Mouse (Mus musculus): ENCODE measurements around the gene Plscr3. TPM values are rescaled to one million over a fixed set of nuclear protein-coding genes. Genes with fewer than 3 reads are reported as not detected.

Gene Plscr3
- polyA plus RNA-seq (2012; rRNA removed; ENCODE audit: low replicate concordance) = 39.3 and 58.9 TPM in 2 replicates

DNA sequence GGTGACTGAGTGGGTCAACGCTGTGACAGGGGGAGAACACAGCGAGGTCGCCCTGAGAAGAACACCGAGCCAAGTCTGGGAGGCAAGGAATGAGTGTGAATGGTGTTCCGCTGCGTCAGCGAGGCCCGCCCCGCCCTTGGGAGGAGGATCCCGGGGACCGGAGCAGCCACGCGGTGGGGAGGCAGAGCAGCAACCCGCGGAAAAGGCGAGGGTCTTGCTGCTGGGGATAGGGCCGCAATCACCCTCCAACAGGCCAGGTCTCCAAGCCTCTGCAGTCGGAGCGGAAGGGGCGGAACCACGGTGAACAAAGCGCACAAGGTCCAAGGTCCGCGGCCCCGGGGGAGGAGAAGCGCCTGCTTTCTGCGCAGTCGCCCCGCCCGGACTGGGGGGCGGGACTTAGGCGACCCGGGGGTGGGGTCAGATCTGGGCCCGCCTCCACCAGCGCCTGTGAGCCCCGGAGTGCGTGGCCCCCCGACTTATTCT is at the start of gene Plscr3:
Plscr3 (plus strand) TSS at position 179 of the 483 bp plus-strand sequence.

DNA sequence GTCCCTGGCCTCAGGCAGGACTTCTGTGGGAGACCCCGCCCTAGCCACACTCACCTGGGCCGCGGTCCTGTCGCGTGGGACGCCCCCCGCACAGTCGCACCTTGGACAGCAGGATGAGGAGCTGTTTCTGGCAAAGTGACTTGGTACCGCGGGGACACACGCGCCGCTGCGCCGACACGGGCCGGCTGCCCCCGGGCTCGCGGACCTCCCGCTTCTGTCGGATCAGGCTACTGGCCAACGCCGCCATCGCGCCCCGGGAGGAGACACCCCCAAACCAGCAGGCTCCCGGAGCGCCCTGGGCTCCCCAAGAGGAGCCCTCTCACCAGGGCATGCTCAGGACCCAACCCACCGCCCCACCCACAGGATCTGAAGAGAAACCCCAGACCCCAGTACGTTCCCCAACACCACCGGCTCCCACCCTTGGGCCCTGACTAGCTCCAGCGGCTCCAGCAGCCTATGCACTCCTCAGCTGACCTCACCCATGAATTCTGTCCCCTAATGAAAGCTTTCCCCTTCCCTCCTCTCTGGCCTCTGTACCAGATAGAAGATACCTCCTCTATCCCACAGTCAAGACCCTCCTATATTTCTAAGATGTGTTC is 44.7 kb upstream of the Plscr3 start, which contains the start of gene Fgf11:
Fgf11 (minus strand) TSS at position 479 of the 599 bp plus-strand sequence.

DNA sequence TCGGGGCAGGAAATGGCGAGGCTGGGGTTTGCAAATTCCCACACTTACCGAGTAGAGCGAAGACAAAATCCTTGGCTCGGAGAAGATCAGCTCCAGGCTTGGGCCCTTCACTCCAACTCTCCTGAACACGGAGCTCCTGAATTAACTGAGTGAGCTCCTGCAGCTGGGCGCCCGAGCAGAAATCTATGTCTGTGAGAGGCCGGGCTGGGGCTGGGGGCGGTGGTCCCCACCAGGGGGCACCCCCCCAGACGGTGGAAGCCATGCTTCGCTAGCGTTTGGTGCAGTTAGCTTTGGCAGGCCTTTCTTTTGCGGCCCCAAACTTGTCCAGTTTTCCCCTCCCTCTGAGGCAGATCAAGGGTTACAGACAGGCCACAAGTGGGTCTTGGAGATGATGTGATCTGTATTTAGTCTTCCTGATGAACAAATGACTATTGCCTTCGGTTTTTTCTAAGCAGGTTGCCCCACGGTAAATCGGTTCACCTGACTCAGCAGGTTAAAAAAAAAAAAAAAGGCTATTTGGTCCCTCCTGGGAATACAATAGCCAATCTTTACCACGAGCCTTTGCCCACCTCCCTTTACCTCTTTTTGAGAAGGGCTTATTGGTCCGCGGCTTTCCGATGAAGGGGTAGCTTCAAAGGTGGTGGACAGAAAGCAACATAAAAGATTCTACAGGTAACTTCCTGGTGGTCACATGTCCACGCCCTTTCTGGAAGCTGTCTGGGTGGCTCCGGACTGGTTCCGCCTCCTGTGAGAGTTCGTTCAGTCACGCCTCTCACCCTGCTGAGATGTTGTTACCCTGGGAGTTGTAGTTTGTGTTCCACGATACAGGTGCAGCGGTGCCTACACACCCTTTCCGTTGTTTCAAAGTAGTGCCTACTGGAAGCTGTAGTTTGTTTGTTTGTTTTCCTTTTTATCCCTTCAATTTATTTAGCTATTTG is 40.9 kb upstream of the Plscr3 start, which contains the start of gene Tmem102:
Tmem102 (minus strand) TSS at position 653 of the 938 bp plus-strand sequence.

DNA sequence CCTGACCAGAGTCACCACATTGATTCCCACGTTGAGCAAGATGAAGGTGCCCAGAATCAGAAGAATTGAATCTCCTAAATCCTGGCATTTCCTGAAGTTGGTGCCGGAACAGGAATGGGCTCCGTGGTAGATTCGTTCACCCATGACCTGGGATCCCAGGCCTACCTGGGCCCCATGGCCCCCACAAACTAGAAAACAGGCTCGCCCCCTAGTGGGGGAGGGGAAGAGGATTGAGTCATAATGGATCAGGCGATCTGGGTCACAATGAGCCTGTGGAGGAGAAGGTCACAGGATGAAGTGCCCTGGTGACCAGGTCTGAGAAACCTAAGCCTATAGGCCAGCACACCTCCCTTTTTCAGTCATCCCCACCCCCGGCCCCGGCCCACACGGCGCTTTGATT is 31.0 kb upstream of the Plscr3 start, which contains the start of gene Gm39566:
Gm39566 (minus strand) TSS at position 144 of the 400 bp plus-strand sequence.

DNA sequence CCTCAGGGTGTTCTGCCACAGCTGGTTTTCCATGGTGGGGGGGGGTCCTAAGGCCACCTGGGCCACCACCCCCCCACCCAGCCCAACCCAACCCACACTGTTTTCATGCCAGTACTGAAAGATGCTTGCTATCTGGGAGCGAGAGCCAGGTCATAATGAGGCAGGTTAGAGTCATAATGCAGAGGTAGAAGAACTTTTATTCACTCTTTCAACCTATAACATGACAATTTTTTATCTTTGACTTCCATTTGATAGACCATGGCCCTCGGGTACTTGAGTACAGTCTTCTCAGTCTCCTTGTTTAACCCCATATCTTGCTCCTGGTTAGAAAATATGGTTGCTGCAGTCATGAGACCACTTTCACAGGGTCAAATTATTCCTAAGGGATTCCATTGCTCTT is 27.8 kb upstream of the Plscr3 start, which contains the start of gene Spem2:
Spem2 (minus strand) TSS at position 101 of the 400 bp plus-strand sequence.

DNA sequence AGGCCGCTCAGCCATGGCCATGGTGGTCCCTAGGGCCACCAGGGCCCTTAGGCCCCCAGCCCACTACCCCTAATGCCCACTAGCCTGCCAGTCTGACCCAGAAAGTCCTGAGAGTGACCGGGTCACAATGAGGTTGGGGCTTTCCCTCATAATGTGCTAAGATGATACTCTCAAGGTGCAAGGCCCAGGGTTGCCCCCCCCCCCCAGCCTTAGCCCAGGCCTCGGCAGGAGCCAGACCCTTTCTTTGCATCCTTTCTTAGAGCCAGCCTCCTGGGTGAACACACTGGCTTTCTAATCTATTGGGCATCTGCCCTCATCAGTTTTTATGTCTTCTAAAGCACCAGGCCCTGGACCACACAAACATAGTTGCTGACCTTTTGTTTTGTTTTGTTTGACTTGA is 24.1 kb upstream of the Plscr3 start, which contains the start of gene Spem1:
Spem1 (minus strand) TSS at position 101 of the 400 bp plus-strand sequence.

DNA sequence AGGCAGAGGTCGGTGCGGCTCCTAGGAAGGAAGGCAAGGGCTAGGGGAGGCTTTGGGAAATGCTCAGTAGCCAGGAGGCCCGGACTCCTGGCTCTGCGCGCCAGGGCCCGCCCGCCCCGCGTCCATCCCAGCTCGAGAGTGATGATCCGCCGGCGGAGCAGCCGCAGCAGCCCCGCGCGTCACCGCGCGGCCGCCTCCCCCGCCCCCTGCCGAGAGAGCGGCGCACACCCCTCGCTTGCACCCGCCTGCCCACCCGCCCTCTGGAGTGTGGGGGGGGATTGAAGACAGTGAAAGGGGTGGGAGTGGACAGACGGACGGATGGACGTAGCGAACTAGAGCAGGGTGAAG is 8.6 kb upstream of the Plscr3 start, which contains the start of gene Nlgn2:
Nlgn2 (minus strand) TSS at position 181 of the 348 bp plus-strand sequence.

DNA sequence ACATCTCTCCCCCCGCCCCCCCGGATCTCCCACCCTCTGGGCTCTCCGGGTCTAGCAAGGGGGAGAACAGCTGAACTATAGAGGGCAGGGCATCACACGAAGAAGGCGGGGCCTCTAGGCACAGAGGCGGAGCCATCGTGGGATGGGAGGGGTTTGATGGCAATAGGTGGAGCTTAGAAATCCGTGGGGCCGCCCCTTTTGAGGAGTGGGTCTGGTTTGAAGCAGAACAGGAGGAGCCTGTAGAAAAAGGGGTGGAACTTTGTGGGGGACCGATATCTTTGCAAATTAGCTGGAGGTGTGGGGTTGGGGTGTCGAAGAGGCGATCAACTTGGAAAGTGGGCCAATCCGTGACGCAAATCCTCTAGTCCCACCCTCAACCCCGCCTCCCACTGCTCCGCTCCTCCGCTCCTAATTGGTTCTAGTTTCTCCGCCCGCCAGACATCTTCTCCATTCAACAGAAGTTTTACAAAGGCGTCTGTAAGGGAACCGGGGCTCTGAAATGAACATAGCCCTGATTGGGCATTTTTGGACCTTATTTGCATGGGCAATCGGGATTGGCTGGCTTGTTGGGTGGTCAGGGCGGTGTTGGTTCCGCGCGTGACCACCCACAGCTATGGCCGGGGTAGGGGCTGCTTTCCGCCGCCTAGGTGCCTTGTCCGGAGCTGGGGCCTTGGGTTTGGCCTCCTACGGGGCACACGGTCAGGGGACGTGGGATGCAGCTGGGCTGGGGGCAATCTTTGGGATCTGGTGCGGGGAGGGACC is 8.0 kb upstream of the Plscr3 start, which contains the start of gene Tmem256:
Tmem256 (plus strand) TSS at position 563 of the 762 bp plus-strand sequence.

DNA sequence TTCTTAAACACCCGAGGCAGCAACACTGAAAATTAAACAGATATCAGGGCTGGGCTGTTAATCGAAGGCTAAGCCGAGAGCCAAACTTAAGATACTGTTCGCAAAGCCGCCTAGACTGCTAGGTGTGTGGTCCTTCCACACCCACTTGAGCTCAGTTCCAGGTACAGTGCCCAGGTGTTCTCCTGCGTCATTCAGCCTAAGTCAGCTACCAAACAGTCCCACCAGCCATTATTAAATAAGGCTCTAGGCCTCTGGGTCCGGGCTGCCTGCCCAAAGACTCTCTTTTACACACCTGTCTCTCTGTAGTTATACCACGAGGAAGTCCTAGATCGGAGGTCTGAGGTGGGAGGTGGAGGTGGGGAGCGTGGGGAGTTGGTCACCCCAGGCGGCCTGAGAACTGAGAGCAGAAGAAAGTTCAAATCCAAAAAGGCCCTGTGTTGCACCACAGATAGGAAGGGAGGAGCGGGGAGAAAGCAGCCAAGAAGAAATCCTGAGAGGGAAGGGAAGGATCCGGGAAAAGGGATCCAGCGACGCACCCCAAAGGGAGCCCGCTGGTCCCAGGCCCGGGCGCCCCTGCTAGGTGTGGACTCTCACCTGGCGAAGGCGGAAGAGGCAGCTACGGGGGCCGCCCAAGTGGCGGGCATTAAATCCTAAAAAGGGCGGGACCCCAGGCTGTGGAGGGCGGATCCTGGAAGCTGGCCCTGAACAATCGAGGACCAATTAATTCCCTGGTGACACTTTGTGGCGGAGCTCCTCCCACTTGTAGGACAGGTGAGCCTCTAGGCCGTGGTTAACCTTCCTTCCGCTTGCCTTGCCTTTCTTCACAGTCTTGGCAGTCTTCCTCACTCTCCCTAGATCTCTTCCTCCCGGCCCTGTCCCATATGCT is 12.2 kb downstream of the Plscr3 start, which contains the start of gene Tnk1:
Tnk1 (minus strand) TSS at position 618 of the 886 bp plus-strand sequence.

DNA sequence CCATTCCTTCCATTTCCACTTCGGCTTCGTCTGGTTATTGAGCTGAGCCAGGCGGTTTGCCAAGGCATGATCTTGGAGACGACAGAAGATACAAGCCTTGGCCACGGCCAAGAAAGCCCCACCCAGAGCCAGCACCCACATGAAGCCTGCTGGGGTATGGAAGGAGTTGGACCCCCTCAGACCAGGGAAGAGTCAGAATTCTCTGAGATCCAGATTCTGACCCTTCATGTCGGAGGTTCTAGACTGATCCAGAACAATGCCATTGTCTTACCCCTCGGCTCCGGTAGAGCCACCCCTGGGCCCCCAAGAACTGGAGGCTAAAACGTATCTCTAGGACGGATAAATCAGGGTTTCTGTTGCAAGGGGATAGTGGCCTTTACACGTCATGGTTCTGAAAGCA is 31.7 kb downstream of the Plscr3 start, which contains the start of gene Tmem95:
Tmem95 (minus strand) TSS at position 141 of the 400 bp plus-strand sequence.

DNA sequence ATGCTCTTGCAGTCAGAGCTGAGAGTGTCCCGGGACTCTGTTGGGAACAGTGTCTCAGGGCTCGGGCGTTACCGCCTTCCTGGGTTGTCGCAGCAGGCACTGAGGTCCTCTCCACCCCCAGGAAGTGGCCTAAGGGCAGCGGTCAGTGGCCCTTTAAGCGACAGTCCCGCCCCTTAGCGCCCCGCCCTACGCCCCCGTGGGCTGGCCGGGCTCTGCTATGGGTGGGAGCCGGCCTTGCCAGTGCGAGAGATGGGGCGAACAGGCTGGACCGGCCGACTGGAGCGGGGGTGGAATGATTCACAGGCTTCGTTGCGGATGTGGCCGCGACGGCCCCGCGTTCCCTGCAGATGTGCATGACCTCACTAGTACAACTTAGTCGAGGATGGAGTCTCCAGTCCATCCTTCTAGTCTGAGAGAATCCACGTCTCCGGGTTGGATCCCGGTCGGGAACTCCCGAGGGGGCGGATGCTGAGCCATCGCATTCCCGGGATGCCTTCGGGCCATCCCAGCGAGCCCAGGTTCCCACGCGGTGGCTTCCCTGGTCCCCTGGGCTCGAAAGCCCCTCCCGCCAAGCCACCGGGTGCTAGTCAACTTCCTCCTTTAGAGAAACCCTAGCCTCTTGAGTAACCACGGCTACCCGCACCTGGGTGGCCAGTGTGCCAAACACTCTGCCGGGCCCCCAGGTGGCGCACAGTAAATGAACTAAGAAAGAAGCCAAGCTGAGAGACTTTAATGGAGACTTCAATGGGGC is 34.9 kb downstream of the Plscr3 start, which contains the start of gene Kctd11:
Kctd11 (minus strand) TSS at position 554 of the 751 bp plus-strand sequence.

DNA sequence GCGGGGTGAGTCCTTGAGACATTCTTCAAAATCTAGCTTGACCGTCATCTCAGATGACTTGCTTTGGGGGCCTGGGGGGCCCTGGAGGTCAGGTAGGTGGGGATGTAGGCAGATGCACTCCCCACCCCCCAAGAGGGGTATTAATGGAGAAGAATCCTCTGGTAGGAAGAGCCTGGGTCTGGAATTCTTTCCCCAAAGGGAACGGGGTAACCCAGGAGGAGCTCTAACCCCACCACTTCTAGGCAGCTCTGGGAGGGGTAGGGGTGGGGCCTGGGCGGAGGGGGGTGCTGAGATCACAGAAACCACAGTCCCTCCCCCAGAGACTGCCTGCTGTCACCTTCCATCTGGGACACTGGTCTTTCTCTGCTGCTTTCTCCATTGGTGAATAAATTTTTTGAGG is 49.1 kb downstream of the Plscr3 start, which contains the start of gene Acap1:
Acap1 (minus strand) TSS at position 249 of the 400 bp plus-strand sequence.

DNA sequence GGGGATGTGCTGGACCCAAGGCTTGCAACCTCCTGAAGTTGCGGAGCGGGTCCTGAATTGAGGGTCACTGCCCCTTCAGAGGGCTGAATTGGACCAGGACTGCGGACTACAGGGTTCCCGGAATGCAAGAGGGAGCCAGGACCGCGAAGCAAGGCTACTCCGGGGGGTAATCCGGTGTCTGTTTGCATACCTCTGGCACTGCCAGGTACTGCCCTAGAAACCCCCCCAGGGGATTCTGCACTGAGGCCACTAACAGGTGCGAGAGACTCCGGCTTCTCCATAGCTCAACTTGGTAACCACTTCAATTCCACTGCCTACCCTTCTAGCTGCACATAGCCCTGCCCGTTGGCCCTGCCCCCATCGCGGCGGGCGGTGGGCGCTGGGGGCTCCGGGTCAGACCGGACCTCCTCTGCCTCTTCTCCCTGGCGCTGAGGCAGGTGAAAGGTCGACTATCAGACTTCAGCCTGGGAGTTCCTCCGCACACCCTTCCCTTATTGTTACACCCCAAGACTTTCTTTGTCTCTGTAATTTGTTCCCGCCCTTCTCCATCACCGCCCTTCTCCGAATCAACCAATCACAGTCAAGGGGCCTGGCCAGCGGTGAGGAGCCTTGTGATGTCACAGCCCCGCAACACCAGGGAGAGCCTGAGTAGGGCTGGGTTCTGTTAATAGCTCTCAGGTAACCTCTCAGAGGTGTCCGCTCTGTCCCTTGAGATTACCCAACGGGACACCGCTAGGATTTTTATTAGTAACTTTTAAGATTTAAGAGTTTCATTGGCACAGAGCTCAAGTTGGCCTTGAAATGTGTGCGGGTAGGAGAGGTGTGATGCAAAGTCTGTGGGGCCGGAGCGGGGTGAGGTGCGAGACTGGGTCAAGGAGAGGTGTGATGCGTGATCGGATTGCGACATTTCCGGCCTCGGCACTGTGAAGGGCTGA is 54.6 kb downstream of the Plscr3 start, which contains the start of the genes 2810408A11Rik and Neurl4:
2810408A11Rik (minus strand) TSS at position 517 of the 935 bp plus-strand sequence.
Neurl4 (plus strand) TSS at position 602 of the 935 bp plus-strand sequence.

Other genes starting within 250 kb of the Plscr3 start
- gene Atp1b2, start 240.4 kb upstream of the Plscr3 start, polyA plus RNA-seq (2012; rRNA removed; ENCODE audit: low replicate concordance) = 3.0 and 5.0 TPM in 2 replicates
- gene Shbg, start 228.5 kb upstream of the Plscr3 start, polyA plus RNA-seq (2012; rRNA removed; ENCODE audit: low replicate concordance) = not detected in 2 replicates
- 1.4 TPM in 2 replicates for gene Sat2, start 224.4 kb upstream of the Plscr3 start, polyA plus RNA-seq (2012; rRNA removed; ENCODE audit: low replicate concordance)
- gene Fxr2, start 213.4 kb upstream of the Plscr3 start, polyA plus RNA-seq (2012; rRNA removed; ENCODE audit: low replicate concordance) = 37.9 and 40.8 TPM in 2 replicates
- gene Sox15, start 191.1 kb upstream of the Plscr3 start, polyA plus RNA-seq (2012; rRNA removed; ENCODE audit: low replicate concordance) = 0.26 TPM in 1 of 2 replicates, not detected in the other
- gene Mpdu1, start 183.7 kb upstream of the Plscr3 start, polyA plus RNA-seq (2012; rRNA removed; ENCODE audit: low replicate concordance) = 184 and 214 TPM in 2 replicates
- 20.5 and 25.2 TPM in 2 replicates for gene Cd68, start 180.2 kb upstream of the Plscr3 start, polyA plus RNA-seq (2012; rRNA removed; ENCODE audit: low replicate concordance)
- gene Eif4a1, start 174.0 kb upstream of the Plscr3 start, polyA plus RNA-seq (2012; rRNA removed; ENCODE audit: low replicate concordance) = 71.8 and 97.2 TPM in 2 replicates
- 15.6 and 17.3 TPM in 2 replicates for gene Senp3, start 164.3 kb upstream of the Plscr3 start, polyA plus RNA-seq (2012; rRNA removed; ENCODE audit: low replicate concordance)
- gene Tnfsf13, start 160.6 kb upstream of the Plscr3 start, polyA plus RNA-seq (2012; rRNA removed; ENCODE audit: low replicate concordance) = 11.1 and 13.6 TPM in 2 replicates
- 17.8 and 19.2 TPM in 2 replicates for gene Tnfsf12, start 150.5 kb upstream of the Plscr3 start, polyA plus RNA-seq (2012; rRNA removed; ENCODE audit: low replicate concordance)
- gene Tnfsfm13, start 150.3 kb upstream of the Plscr3 start, polyA plus RNA-seq (2012; rRNA removed; ENCODE audit: low replicate concordance) = 3.7 and 4.7 TPM in 2 replicates
- gene Polr2a, start 87.7 kb upstream of the Plscr3 start, polyA plus RNA-seq (2012; rRNA removed; ENCODE audit: low replicate concordance) = 22.0 and 29.9 TPM in 2 replicates
- gene Slc35g3, start 84.4 kb upstream of the Plscr3 start, polyA plus RNA-seq (2012; rRNA removed; ENCODE audit: low replicate concordance) = 0.13 TPM in 1 of 2 replicates, not detected in the other
- gene Zbtb4, start 80.5 kb upstream of the Plscr3 start, polyA plus RNA-seq (2012; rRNA removed; ENCODE audit: low replicate concordance) = 7.0 and 19.2 TPM in 2 replicates
- 3.8 and 6.8 TPM in 2 replicates for gene Chrnb1, start 50.4 kb upstream of the Plscr3 start, polyA plus RNA-seq (2012; rRNA removed; ENCODE audit: low replicate concordance)
- 2.7 and 6.1 TPM in 2 replicates for gene Fgf11, start 44.5 kb upstream of the Plscr3 start, polyA plus RNA-seq (2012; rRNA removed; ENCODE audit: low replicate concordance)
- 44.7 and 80.5 TPM in 2 replicates for gene Tmem102, start 40.8 kb upstream of the Plscr3 start, polyA plus RNA-seq (2012; rRNA removed; ENCODE audit: low replicate concordance)
- gene Gm39566, start 31.1 kb upstream of the Plscr3 start, polyA plus RNA-seq (2012; rRNA removed; ENCODE audit: low replicate concordance) = not detected in 2 replicates
- gene Spem2, start 27.9 kb upstream of the Plscr3 start, polyA plus RNA-seq (2012; rRNA removed; ENCODE audit: low replicate concordance) = not detected in 2 replicates
- 0.09 and 0.13 TPM in 2 replicates for gene Spem1, start 24.2 kb upstream of the Plscr3 start, polyA plus RNA-seq (2012; rRNA removed; ENCODE audit: low replicate concordance)
- 6.9 and 15.5 TPM in 2 replicates for gene Nlgn2, start 8.6 kb upstream of the Plscr3 start, polyA plus RNA-seq (2012; rRNA removed; ENCODE audit: low replicate concordance)
- 102 and 130 TPM in 2 replicates for gene Tmem256, start 7.9 kb upstream of the Plscr3 start, polyA plus RNA-seq (2012; rRNA removed; ENCODE audit: low replicate concordance)
- gene Tnk1, start 12.4 kb downstream of the Plscr3 start, polyA plus RNA-seq (2012; rRNA removed; ENCODE audit: low replicate concordance) = 34.8 and 47.5 TPM in 2 replicates
- not detected in 2 replicates for gene Tmem95, start 31.6 kb downstream of the Plscr3 start, polyA plus RNA-seq (2012; rRNA removed; ENCODE audit: low replicate concordance)
- 2.0 and 2.3 TPM in 2 replicates for gene Kctd11, start 35.0 kb downstream of the Plscr3 start, polyA plus RNA-seq (2012; rRNA removed; ENCODE audit: low replicate concordance)
- gene Acap1, start 49.2 kb downstream of the Plscr3 start, polyA plus RNA-seq (2012; rRNA removed; ENCODE audit: low replicate concordance) = 7.4 and 13.8 TPM in 2 replicates
- gene 2810408A11Rik, start 54.6 kb downstream of the Plscr3 start, polyA plus RNA-seq (2012; rRNA removed; ENCODE audit: low replicate concordance) = 2.1 and 3.0 TPM in 2 replicates
- 20.1 and 23.0 TPM in 2 replicates for gene Neurl4, start 54.7 kb downstream of the Plscr3 start, polyA plus RNA-seq (2012; rRNA removed; ENCODE audit: low replicate concordance)
- gene Gps2, start 67.5 kb downstream of the Plscr3 start, polyA plus RNA-seq (2012; rRNA removed; ENCODE audit: low replicate concordance) = 106 and 110 TPM in 2 replicates
- gene Eif5a, start 75.6 kb downstream of the Plscr3 start, polyA plus RNA-seq (2012; rRNA removed; ENCODE audit: low replicate concordance) = 196 and 222 TPM in 2 replicates
- gene Ybx2, start 89.4 kb downstream of the Plscr3 start, polyA plus RNA-seq (2012; rRNA removed; ENCODE audit: low replicate concordance) = 10.8 and 28.6 TPM in 2 replicates
- gene Slc2a4, start 101.8 kb downstream of the Plscr3 start, polyA plus RNA-seq (2012; rRNA removed; ENCODE audit: low replicate concordance) = 15.5 and 23.7 TPM in 2 replicates
- 294 and 1,474 TPM in 2 replicates for gene Cldn7, start 118.4 kb downstream of the Plscr3 start, polyA plus RNA-seq (2012; rRNA removed; ENCODE audit: low replicate concordance)
- gene Ctdnep1, start 134.8 kb downstream of the Plscr3 start, polyA plus RNA-seq (2012; rRNA removed; ENCODE audit: low replicate concordance) = 85.4 and 132 TPM in 2 replicates
- 38.1 and 39.2 TPM in 2 replicates for gene Elp5, start 136.1 kb downstream of the Plscr3 start, polyA plus RNA-seq (2012; rRNA removed; ENCODE audit: low replicate concordance)
- 200 and 478 TPM in 2 replicates for gene Gabarap, start 144.8 kb downstream of the Plscr3 start, polyA plus RNA-seq (2012; rRNA removed; ENCODE audit: low replicate concordance)
- 8.8 and 9.4 TPM in 2 replicates for gene Phf23, start 149.4 kb downstream of the Plscr3 start, polyA plus RNA-seq (2012; rRNA removed; ENCODE audit: low replicate concordance)
- 5.5 and 7.4 TPM in 2 replicates for gene Dvl2, start 154.2 kb downstream of the Plscr3 start, polyA plus RNA-seq (2012; rRNA removed; ENCODE audit: low replicate concordance)
- gene Acadvl, start 169.0 kb downstream of the Plscr3 start, polyA plus RNA-seq (2012; rRNA removed; ENCODE audit: low replicate concordance) = 124 and 125 TPM in 2 replicates
- 5.2 and 5.7 TPM in 2 replicates for gene Dlg4, start 170.6 kb downstream of the Plscr3 start, polyA plus RNA-seq (2012; rRNA removed; ENCODE audit: low replicate concordance)
- gene Asgr1, start 207.7 kb downstream of the Plscr3 start, polyA plus RNA-seq (2012; rRNA removed; ENCODE audit: low replicate concordance) = 0.49 TPM in 1 of 2 replicates, not detected in the other
- 0.17 and 0.21 TPM in 2 replicates for gene Asgr2, start 246.3 kb downstream of the Plscr3 start, polyA plus RNA-seq (2012; rRNA removed; ENCODE audit: low replicate concordance)